Mouse (Mus musculus): ENCODE data around the gene Cabp1. TPM values are rescaled to one million over a fixed set of nuclear protein-coding genes. Genes with fewer than 3 reads are reported as not detected.
A peak's percentile ranks its signal among the peaks of the same experiment; 100 is the strongest.
"Not testable (repeated sequence)": the region's sequence is repeated elsewhere in the genome, so short reads cannot be mapped to it uniquely, and the experiment has no call there.

The Cabp1 gene
- polyA plus RNA-seq, 1 experiment from 2014 or later, result 10.3 TPM

- Histone ChIP-seq H3K9me3 (replicated peaks) (no peaks in the 10 kb centered on the region), H3K4me3 (peak overlapping the region; percentile 97), H3K27ac (no peak overlapping the region), H3K4me2 (replicated peaks) (peak overlapping the region; percentile 88), H3K9ac (peak overlapping the region; percentile 97; the same call in 1 of the 2 replicates), H3K4me1 (peaks cover 48% of the 10 kb centered on the region), H3K27me3 (no peaks in the 10 kb centered on the region), H3K36me3 (peaks cover 11% of the 10 kb centered on the region)
- WGBS, result 40% methylated on average over 5 of the region's 5 CpGs
- ATAC-seq (ENCODE audit: low FRiP score), result no peak
These were observed 38.4 kb downstream of the Cabp1 start for GRCm38 (mm10) chr5:115155831-115156230.

DNA sequence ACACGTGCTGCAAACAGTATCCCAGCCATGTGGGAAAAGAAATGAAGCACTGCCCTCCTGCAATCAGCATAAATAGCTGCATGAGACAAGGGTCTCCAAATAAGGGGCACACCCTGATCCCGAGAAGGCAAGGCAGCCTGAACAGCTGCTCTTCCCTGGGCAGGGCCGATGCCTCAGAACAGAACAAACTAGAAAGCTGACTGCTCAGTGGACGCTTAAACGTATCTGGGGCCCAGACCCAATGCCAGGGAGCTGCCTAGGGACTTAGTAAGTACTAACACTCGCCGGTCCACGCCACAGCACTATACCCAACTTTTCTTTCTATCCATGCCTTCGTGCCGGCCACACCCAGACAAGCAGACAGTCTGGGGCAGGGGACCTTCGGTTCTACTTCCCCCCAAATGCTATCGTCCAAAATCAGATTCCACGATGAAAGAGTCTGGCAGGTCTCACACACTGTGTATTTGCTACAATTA lies 39.0 kb downstream of the Cabp1 start:
- Histone ChIP-seq H3K4me3 (peak overlapping the region; percentile 97), H3K9ac (peak overlapping the region; percentile 97; the same call in 1 of the 2 replicates), H3K9me3 (replicated peaks) (no peaks in the 10 kb centered on the region), H3K36me3 (peaks cover 18% of the 10 kb centered on the region), H3K4me1 (peaks cover 47% of the 10 kb centered on the region), H3K4me2 (replicated peaks) (peak overlapping the region; percentile 88), H3K27ac (peak overlapping the region; percentile 23; the same call in 1 of the 2 replicates), H3K27me3 (no peaks in the 10 kb centered on the region)
- ATAC-seq (ENCODE audit: low FRiP score), result no peak
- WGBS, result 78% methylated on average over 13 of the region's 13 CpGs

- 59% methylated on average over 8 of the region's 8 CpGs for WGBS
- peaks cover 46% of the 10 kb centered on the region for H3K4me1 ChIP-seq
- no peak overlapping the region for H3K27ac ChIP-seq
- peaks cover 44% of the 10 kb centered on the region for H3K36me3 ChIP-seq
- H3K4me2 ChIP-seq (replicated peaks), result no peak overlapping the region
- H3K9me3 ChIP-seq (replicated peaks), result no peaks in the 10 kb centered on the region
- no peaks in the 10 kb centered on the region for H3K27me3 ChIP-seq
- no peak for ATAC-seq (ENCODE audit: low FRiP score)
- no peak overlapping the region for H3K4me3 ChIP-seq
- peak overlapping the region; percentile 8; the same call in 1 of the 2 replicates for H3K9ac ChIP-seq
These were observed 41.8 kb downstream of the Cabp1 start for GRCm38 (mm10) chr5:115152132-115152956.

- ATAC-seq (ENCODE audit: low FRiP score), result no peak
- H3K4me1 ChIP-seq, result peaks cover 38% of the 10 kb centered on the region
- H3K9ac ChIP-seq, result no peak overlapping the region
- H3K4me3 ChIP-seq, result no peak overlapping the region
- 88% methylated on average over 13 of the region's 13 CpGs for WGBS
- H3K9me3 ChIP-seq (replicated peaks), result no peaks in the 10 kb centered on the region
- H3K4me2 ChIP-seq (replicated peaks), result no peak overlapping the region
- no peak overlapping the region for H3K27ac ChIP-seq
- H3K36me3 ChIP-seq, result peaks cover 53% of the 10 kb centered on the region
- H3K27me3 ChIP-seq, result no peaks in the 10 kb centered on the region
These were observed 42.7 kb downstream of the Cabp1 start for GRCm38 (mm10) chr5:115151457-115151856.

- Histone ChIP-seq H3K4me3 (no peak overlapping the region), H3K9me3 (replicated peaks) (no peaks in the 10 kb centered on the region), H3K27ac (no peak overlapping the region), H3K27me3 (no peaks in the 10 kb centered on the region), H3K36me3 (peaks cover 58% of the 10 kb centered on the region), H3K4me1 (peaks cover 33% of the 10 kb centered on the region), H3K9ac (no peak overlapping the region), H3K4me2 (replicated peaks) (no peak overlapping the region)
- WGBS, result 84% methylated on average over 5 of the region's 5 CpGs
- no peak for ATAC-seq (ENCODE audit: low FRiP score)
These were observed 43.2 kb downstream of the Cabp1 start for GRCm38 (mm10) chr5:115150991-115151390.

DNA sequence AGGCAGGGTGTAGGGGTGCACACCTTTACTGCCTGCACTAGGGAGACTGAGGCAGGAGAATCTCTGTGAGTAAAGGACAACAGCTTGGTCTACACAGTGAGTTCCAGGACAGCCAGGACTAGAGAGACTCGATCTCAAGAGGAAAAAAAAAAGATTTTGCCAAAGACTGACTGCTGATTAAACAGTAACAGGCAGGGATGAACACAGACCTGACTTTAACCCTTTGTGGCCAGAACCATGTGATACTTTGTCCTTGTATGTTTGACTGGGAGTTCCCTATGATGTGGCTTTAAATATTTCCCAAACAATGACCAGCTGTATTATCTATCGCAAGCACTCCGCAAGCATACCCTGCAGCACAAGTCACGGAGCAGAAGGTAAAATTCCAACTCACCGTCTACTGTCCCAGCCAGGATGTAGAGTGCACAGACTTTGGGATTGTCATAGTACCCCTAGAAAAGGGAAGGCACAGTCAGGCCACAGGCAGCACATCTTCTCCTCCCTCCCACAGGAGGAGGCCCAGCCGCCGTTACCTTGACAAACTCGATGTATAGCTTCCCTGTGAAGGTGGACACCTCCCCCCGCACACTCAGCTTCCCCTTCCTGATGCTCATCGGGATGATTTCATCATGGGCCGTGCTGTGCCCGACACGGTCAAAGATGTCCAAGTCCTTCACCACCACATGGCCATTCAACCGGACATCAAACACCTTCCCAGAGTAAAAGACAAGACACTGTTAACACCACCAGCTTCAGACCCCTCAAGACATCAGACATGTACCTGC lies 44.3 kb downstream of the Cabp1 start:
- WGBS, result 96% methylated on average over 14 of the region's 14 CpGs
- no peak for ATAC-seq (ENCODE audit: low FRiP score)
- Histone ChIP-seq H3K4me2 (replicated peaks) (no peak overlapping the region), H3K9ac (no peak overlapping the region), H3K36me3 (peaks cover 69% of the 10 kb centered on the region), H3K27me3 (no peaks in the 10 kb centered on the region), H3K4me3 (no peak overlapping the region), H3K4me1 (peaks cover 22% of the 10 kb centered on the region), H3K27ac (no peak overlapping the region), H3K9me3 (replicated peaks) (no peaks in the 10 kb centered on the region)

- not testable (repeated sequence) for H3K9ac ChIP-seq; ATAC-seq (ENCODE audit: low FRiP score); H3K4me3 ChIP-seq; H3K27me3 ChIP-seq; H3K9me3 ChIP-seq (replicated peaks); H3K4me2 ChIP-seq (replicated peaks); H3K27ac ChIP-seq
- WGBS, result no CpG with 5 or more reads among the region's 1 CpGs
- peaks cover 76% of the 10 kb centered on the region for H3K36me3 ChIP-seq
- H3K4me1 ChIP-seq, result peaks cover 13% of the 10 kb centered on the region
These were observed 45.3 kb downstream of the Cabp1 start for GRCm38 (mm10) chr5:115148872-115149271.

GRCm38 (mm10) chr5:115148378-115148777 lies 45.8 kb downstream of the Cabp1 start:
- H3K4me1 ChIP-seq, result peaks cover 11% of the 10 kb centered on the region
- H3K4me3 ChIP-seq, result no peak overlapping the region
- no peaks in the 10 kb centered on the region for H3K9me3 ChIP-seq (replicated peaks)
- no peaks in the 10 kb centered on the region for H3K27me3 ChIP-seq
- no peak overlapping the region for H3K4me2 ChIP-seq (replicated peaks)
- no peak overlapping the region for H3K27ac ChIP-seq
- peaks cover 75% of the 10 kb centered on the region for H3K36me3 ChIP-seq
- 93% methylated on average over 8 of the region's 8 CpGs for WGBS
- no peak for ATAC-seq (ENCODE audit: low FRiP score)
- no peak overlapping the region for H3K9ac ChIP-seq

DNA sequence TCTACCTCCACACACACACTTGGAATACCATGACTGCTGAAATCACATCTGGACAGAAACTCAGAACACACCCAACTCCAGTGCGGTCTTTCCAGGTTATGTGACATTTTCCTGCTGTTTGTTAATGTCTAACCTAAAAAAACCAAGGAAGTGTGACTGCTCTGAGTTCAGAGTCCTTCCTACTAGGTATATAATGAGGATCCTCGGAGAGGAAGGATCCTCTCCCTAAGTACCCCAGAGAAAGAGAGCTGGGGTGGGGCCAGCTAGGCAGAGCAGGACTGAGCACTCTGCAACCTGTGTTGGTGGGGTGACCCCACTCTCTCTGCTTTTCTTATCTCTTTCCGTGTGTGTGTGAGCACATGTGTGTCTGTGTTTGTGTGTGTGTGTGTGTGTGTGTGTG lies 46.8 kb downstream of the Cabp1 start:
- H3K4me1 ChIP-seq, result peaks cover 2% of the 10 kb centered on the region
- no peak overlapping the region for H3K9ac ChIP-seq
- peaks cover 70% of the 10 kb centered on the region for H3K36me3 ChIP-seq
- H3K4me2 ChIP-seq (replicated peaks), result no peak overlapping the region
- ATAC-seq (ENCODE audit: low FRiP score), result no peak
- no peak overlapping the region for H3K4me3 ChIP-seq
- H3K27me3 ChIP-seq, result no peaks in the 10 kb centered on the region
- no peak overlapping the region for H3K27ac ChIP-seq
- 97% methylated on average over 3 of the region's 3 CpGs for WGBS
- no peaks in the 10 kb centered on the region for H3K9me3 ChIP-seq (replicated peaks)

DNA sequence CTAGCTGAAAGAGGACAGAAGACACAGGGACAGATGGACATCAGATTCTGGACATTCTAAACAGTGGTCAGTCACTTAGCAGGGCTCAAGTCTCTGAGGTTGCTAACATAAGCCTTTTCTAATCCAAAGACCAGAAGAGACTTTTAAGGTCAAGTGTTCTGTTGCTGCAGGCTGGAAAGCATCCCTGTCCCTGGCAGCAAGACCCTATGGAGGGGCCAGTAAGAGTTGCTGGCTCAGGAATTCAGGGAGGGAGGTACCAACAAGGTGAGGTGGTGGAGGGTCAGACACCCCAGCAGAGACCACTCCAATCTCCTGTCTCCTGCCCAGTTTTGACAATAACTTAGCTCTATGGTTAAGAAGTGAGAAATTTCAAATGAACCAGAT lies 47.4 kb downstream of the Cabp1 start:
- no peak for ATAC-seq (ENCODE audit: low FRiP score)
- Histone ChIP-seq H3K4me1 (no peaks in the 10 kb centered on the region), H3K4me3 (no peak overlapping the region), H3K9me3 (replicated peaks) (no peaks in the 10 kb centered on the region), H3K36me3 (peaks cover 70% of the 10 kb centered on the region), H3K9ac (no peak overlapping the region), H3K27ac (no peak overlapping the region), H3K4me2 (replicated peaks) (no peak overlapping the region), H3K27me3 (no peaks in the 10 kb centered on the region)

DNA sequence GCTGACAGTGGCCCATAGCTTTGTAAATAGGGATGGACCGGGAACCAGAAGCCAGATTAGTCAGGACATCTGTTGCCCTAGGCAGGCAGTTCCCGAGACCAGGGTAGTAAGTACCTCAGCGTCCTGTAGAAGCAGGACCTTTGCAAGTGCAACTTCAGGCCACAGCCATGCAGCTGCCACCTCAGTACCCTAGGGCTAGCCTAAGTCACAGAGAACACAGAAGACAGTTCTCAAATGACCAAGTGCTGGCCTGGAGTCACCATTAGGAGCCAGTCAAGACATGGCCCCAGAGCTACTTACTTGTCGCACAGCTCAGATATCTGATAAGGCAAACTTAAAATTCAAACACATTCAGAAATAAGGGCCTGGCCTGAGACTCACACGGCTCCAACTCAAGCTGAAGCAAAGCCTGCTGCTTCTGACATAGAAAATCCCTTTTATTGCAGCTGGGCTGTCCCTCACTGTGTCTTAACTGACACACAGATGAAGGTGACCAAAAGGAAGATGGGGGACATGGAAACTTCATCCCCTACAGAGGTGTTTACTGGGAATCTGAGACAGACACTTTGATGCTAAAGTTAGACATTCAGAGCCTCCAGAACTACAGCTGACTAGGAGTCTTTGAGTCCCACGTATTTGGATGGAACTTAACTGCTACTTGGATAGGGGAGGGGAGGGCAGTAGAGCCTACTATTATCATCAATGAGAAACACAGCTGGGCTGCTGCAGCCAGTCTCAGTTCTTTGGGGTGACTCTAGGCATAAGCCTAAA lies 48.0 kb downstream of the Cabp1 start:
- 85% methylated on average over 6 of the region's 6 CpGs for WGBS
- peaks cover 67% of the 10 kb centered on the region for H3K36me3 ChIP-seq
- no peak for ATAC-seq (ENCODE audit: low FRiP score)
- no peaks in the 10 kb centered on the region for H3K27me3 ChIP-seq
- H3K9me3 ChIP-seq (replicated peaks), result no peaks in the 10 kb centered on the region
- no peak overlapping the region for H3K9ac ChIP-seq
- H3K27ac ChIP-seq, result no peak overlapping the region
- H3K4me3 ChIP-seq, result no peak overlapping the region
- H3K4me2 ChIP-seq (replicated peaks), result no peak overlapping the region
- H3K4me1 ChIP-seq, result no peaks in the 10 kb centered on the region
